Mouse (Mus musculus): ENCODE measurements around the gene Pou5f1. TPM values are rescaled to one million over a fixed set of nuclear protein-coding genes. Genes with fewer than 3 reads are reported as not detected.
A peak's percentile ranks its signal among the peaks of the same experiment; 100 is the strongest.

The Pou5f1 gene
- polyA plus RNA-seq, 1 experiment: not detected

GRCm38 (mm10) chr17:35554761-35555397 is 49.1 kb downstream of the Pou5f1 start:
- TF ChIP-seq CTCF (IDR thresholded peaks at IDR 0.05; ENCODE audit: borderline replicate concordance, extremely low read depth, insufficient read depth, insufficient read length) (no peak), POLR2A (IDR thresholded peaks at IDR 0.05; ENCODE audit: borderline replicate concordance, extremely low read depth, insufficient read depth, insufficient read length, poor library complexity, severe bottlenecking) (no peak)
- DNase-seq (ENCODE audit: low read depth): no peak

DNA sequence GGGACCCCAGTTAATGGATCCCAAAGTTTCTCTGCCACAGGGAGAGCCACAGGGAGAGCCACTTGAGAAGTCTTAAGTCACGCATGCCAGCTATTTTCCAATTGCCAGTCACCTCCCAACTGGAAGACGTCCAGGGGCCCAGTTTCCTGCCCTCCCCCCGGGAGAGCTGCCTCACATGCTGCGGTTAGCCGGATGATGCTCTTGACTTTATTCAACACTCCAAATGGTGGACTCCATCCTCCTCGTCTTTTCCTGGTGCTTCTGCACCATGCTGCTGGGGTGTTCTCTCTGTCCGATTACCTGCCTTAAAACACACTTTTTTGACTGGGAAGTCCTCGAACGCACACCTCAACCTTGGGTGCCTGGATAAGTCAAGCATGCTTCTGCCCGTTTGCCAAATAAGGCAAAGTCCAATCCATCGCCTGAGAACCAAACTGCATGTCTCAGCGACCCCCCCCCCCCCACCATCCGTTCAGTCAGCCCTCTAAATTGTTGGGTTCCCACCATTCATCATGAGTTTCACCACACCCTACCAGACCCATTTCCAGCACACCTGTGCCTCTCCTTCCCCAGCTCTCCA is 50.5 kb downstream of the Pou5f1 start:
- TF ChIP-seq POLR2A (IDR thresholded peaks at IDR 0.05; ENCODE audit: borderline replicate concordance, extremely low read depth, insufficient read depth, insufficient read length, poor library complexity, severe bottlenecking): no peak
- no peak for TF ChIP-seq CTCF (IDR thresholded peaks at IDR 0.05; ENCODE audit: borderline replicate concordance, extremely low read depth, insufficient read depth, insufficient read length)
- no peak for DNase-seq (ENCODE audit: low read depth)

DNA sequence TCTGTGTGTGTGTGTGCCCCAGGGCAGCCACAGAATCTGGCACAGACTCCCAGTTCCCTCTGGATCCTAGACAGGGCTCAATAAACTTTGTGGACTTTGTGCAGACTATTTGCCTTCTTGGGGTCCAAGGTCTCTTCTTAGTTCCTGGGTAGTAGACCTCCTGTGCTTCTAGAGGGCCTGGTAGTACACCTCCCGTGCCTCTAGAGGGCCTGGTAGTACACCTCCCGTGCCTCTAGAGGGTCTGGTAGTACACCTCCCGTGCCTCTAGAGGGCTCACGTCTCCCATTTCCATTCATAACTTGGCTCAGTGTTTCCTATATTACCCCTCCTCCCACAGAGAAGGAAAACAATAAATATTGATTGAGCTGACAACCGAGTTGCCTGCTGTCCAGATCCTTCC is 51.0 kb downstream of the Pou5f1 start:
- peak; percentile 55 for DNase-seq (ENCODE audit: low read depth)
- TF ChIP-seq POLR2A (IDR thresholded peaks at IDR 0.05; ENCODE audit: borderline replicate concordance, extremely low read depth, insufficient read depth, insufficient read length, poor library complexity, severe bottlenecking): no peak
- TF ChIP-seq CTCF (IDR thresholded peaks at IDR 0.05; ENCODE audit: borderline replicate concordance, extremely low read depth, insufficient read depth, insufficient read length): peak; percentile 72

- no peak for TF ChIP-seq CTCF (IDR thresholded peaks at IDR 0.05; ENCODE audit: borderline replicate concordance, extremely low read depth, insufficient read depth, insufficient read length)
- no peak for TF ChIP-seq POLR2A (IDR thresholded peaks at IDR 0.05; ENCODE audit: borderline replicate concordance, extremely low read depth, insufficient read depth, insufficient read length, poor library complexity, severe bottlenecking)
- DNase-seq (ENCODE audit: low read depth): no peak
Observed at GRCm38 (mm10) chr17:35557351-35557750, 51.5 kb downstream of the Pou5f1 start.

- no peak for DNase-seq (ENCODE audit: low read depth)
- TF ChIP-seq CTCF (IDR thresholded peaks at IDR 0.05; ENCODE audit: borderline replicate concordance, extremely low read depth, insufficient read depth, insufficient read length) (no peak), POLR2A (IDR thresholded peaks at IDR 0.05; ENCODE audit: borderline replicate concordance, extremely low read depth, insufficient read depth, insufficient read length, poor library complexity, severe bottlenecking) (no peak)
Observed at GRCm38 (mm10) chr17:35558216-35558615, 52.4 kb downstream of the Pou5f1 start.

Other genes with a start within 250 kb of the Pou5f1 start
- gene H2-D1, start 243.3 kb upstream of the Pou5f1 start, polyA plus RNA-seq (2012; rRNA removed): 37.1 and 39.5 TPM in 2 replicates
- gene H2-Q1, start 185.6 kb upstream of the Pou5f1 start, polyA plus RNA-seq (2012; rRNA removed): 0.10 TPM in 2 replicates
- 0.97 and 1.4 TPM in 2 replicates for gene H2-Q2, start 163.8 kb upstream of the Pou5f1 start, polyA plus RNA-seq (2012; rRNA removed)
- gene H2-Q4, start 126.4 kb upstream of the Pou5f1 start, polyA plus RNA-seq (2012; rRNA removed): 2.9 and 3.0 TPM in 2 replicates
- 0.57 and 0.58 TPM in 2 replicates for gene H2-Q6, start 81.2 kb upstream of the Pou5f1 start, polyA plus RNA-seq (2012; rRNA removed)
- gene H2-Q7, start 66.9 kb upstream of the Pou5f1 start, polyA plus RNA-seq (2012; rRNA removed): 3.6 and 4.3 TPM in 2 replicates
- 0.11 and 0.26 TPM in 2 replicates for gene H2-Q10, start 35.9 kb upstream of the Pou5f1 start, polyA plus RNA-seq (2012; rRNA removed)
- gene Tcf19, start 10.8 kb downstream of the Pou5f1 start, polyA plus RNA-seq (2012; rRNA removed): 17.4 and 33.8 TPM in 2 replicates
- 11.5 and 18.4 TPM in 2 replicates for gene Cchcr1, start 11.1 kb downstream of the Pou5f1 start, polyA plus RNA-seq (2012; rRNA removed)
- 0.98 and 1.2 TPM in 2 replicates for gene Psors1c2, start 27.2 kb downstream of the Pou5f1 start, polyA plus RNA-seq (2012; rRNA removed)
- gene Cdsn, start 46.1 kb downstream of the Pou5f1 start, polyA plus RNA-seq (2012; rRNA removed): 0.06 and 0.18 TPM in 2 replicates
- 0.06 TPM in 1 of 2 replicates, not detected in the other for gene 2300002M23Rik, start 61.4 kb downstream of the Pou5f1 start, polyA plus RNA-seq (2012; rRNA removed)
- gene Sfta2, start 95.5 kb downstream of the Pou5f1 start, polyA plus RNA-seq (2012; rRNA removed): 0.29 TPM in 1 of 2 replicates, not detected in the other
- not detected in 2 replicates for gene Gm9573, start 120.6 kb downstream of the Pou5f1 start, polyA plus RNA-seq (2012; rRNA removed)
- 0.05 and 0.11 TPM in 2 replicates for gene Mucl3, start 137.7 kb downstream of the Pou5f1 start, polyA plus RNA-seq (2012; rRNA removed)
- gene Vars2, start 161.6 kb downstream of the Pou5f1 start, polyA plus RNA-seq (2012; rRNA removed): 36.8 and 40.6 TPM in 2 replicates
- 28.8 and 40.8 TPM in 2 replicates for gene Gtf2h4, start 167.7 kb downstream of the Pou5f1 start, polyA plus RNA-seq (2012; rRNA removed)
- 99.6 and 112 TPM in 2 replicates for gene Ddr1, start 198.6 kb downstream of the Pou5f1 start, polyA plus RNA-seq (2012; rRNA removed)